Mouse (Mus musculus): ENCODE measurements at regions not wholly inside any gene's neighbourhood (a gene's known extent, or its start where the extent isn't known, plus 50 kb on each side); places are given as distances from the start of the nearest gene placed in this dataset.

DNA sequence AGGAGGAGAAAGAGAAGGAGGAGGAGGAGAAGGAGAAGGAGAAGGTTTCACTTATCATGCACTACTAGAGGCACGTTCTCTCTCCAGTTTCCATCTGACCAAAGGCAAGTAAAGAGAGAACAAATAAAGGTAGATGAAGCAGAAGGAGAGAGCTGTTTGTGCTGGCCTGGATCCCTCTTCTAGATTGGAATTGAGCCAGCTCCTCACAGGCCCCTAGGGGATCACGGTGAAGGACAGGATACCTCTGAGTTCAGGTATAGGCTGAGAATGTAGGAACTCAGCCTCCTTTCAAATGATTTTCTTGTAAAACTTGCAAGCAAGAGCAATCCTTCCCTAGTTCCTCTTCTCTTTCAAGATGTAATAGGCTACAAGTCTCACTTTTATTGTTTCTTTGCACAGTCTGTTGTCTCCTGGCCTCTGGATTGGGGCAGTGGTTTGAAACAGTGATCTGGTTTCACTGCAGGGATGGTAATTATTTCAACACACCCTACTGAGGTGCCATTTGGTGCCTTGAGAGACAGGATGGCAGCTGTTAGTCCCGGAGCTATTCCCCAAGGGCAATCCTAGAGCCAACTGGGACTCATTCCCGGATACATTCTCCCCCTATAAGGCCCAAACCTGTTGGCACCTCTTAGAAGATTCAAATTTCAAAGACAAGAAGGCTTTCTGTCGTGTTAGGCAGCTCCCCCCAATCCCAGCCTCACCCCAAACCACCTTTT, 134.8 kb downstream of the Gm9817 start:
- no peak for DNase-seq (ENCODE audit: low spot score)

DNA sequence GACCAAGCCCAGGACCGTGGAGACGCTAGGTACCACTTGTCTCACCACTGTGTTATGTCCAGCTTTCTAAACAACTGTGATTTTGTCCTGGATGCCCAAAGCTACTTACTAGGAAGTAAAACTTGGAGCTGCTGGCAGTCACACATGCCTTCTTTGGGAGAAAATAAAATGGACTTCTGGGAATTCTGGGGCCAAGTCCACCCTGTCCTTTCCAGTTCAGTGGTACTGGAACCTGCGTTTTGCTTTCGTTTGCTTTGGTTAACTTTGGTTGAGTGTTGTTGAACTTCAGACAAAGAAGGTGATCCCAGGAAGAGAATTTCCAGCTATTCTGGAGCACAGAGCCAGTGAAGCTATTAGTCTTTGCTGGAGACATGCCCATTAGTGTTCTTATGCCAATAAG, 139.8 kb downstream of the Gm9817 start:
- no peak for DNase-seq (ENCODE audit: low spot score)

DNA sequence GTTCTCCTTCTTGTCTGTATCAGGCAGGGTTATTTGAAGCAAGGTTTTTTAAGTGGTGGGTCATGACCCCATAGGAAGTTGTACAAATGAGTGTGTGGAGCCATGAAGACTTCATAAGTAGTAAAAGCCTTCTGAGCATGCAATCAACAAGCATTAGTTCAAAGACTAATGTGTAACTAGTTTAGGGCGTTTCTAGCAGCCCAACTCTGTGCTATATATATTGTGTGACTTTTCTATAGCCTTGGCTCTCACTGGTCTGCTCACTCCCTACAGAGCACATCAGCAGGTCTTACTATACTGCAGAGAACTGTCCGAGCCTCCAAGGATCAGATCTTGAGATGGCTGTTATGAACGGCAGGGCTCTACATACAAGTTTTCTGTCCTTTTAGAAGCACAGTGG, 141.2 kb downstream of the Gm9817 start:
- DNase-seq (ENCODE audit: low spot score): no peak

DNA sequence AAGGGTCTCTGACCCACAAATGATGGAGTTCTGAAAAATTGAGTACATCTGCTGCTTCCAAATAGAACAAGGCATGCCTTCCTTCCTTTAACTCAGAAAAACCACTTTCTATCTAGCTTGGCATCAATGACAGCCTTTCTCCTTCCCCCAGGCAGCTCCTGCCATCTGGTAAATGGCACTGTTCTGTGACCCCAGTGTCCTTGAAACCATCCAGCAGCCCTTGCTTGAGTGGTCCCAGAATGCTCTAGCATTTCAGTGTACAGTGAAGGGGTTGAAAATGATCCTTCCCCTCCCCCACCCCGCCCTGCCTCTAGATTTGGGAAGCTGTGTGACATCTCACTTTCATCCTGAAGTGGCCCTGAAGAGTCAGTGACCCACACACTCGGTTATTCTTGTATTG, 152.3 kb downstream of the Gm9817 start:
- no peak for DNase-seq (ENCODE audit: low spot score)

DNA sequence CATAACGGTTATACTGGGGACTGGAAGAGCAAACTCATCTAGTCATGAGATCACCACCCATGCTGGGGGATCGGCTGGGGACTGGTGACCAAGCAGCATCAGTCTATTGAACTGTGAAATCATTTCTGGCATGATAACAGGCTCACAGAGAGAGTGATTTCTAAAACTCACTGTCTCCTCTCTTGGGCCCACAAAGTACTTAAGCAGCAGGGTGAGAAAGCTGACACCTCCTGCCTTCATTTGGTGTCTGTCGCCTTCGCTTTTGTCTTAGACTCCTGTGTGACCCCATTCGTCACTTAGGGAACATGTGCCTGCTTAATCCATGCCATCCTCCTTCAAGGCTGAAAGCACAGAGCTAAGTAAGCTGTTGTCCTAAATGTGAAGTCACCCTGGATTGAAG, 154.3 kb upstream of the Mylip start:
- DNase-seq (ENCODE audit: low spot score): no peak

DNA sequence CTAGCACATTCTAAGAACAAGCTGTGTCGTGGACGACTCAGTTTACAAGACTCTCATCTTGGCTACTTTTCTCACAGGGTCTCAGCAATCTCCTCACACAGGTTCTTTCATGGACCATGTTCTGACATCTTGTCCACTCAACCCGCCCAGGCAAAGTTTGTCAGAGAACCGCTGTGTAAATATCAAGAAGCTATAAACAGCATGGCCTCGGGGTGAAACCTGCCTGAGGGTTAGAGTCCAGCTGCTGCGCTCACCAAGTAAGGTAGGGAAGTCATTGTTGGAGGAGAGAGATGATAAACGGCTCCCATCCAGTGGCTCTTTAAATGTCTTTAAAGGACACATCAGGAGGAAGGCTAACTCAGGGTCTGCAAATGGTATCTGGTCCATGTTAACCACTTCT, 151.3 kb upstream of the Mylip start:
- no peak for DNase-seq (ENCODE audit: low spot score)

DNA sequence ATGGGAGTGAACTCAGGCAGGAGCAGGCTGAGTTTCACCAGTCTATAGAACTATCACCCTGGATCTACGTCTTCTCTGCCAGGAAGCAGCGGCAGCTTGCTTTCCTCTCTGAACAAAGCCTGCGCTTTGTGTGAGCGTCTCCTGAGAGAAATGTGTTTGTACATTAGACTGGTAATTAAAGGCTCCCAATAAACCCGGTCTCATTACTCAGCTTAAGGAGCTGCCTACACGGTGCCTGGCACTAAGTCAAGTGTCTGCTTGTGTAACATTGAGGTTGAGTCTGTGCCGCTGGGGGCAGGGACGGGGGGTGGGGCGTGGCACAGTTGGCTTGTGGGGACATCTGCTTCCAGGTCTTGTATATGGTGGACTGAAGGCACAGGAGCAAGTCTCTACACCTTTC, 150.4 kb upstream of the Mylip start:
- DNase-seq (ENCODE audit: low spot score): peak; percentile 57

DNA sequence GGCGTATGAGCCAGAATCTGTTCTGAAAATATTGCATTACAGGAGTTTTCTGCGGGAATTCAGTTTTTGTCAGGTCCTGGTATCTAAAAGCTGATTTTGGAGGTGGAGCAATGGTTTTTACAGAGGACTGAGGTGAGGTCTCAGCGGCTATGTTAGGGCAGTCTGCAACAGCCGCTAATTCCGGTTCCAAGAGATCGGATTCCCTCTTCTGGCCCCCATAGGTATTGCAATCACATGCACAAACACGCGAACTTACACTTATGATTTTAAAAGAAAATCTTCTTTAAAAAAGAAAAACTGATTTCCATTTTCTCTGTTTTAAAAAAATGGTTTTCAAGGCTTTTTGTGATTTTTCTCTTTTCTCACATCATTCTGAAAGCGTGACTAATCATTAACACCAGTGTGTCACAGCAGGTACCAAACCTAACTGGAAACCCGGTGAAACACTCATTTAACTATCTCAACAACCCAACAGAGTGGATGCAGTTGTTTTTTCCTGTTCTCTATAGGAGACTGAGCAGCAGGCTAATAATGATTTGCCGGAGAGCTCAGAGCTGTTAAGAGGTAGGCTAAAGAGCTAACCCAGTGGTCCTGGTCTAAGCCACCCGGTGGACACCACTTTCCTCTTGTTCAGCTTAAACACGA, 149.4 kb upstream of the Mylip start:
- DNase-seq (ENCODE audit: low spot score): no peak

DNA sequence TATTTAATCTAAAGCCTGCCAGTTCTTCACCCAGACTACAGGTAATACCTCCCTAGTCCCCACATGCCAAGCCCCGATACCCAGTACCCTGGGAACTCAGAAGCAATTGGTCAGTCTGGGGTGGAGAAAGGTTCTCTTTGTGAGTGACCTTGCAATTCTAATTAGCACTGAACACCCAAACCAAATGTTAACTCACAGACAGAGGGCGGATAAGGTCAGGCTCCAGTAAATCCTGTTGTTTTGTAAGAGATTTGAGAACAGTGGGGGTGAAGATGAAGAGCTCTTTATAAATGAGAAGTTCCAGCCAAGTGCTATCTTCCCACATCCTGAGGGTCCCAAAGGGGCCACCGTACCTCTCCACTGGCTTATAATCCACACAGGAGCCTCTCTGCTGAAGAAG, 147.3 kb upstream of the Mylip start:
- no peak for DNase-seq (ENCODE audit: low spot score)

DNA sequence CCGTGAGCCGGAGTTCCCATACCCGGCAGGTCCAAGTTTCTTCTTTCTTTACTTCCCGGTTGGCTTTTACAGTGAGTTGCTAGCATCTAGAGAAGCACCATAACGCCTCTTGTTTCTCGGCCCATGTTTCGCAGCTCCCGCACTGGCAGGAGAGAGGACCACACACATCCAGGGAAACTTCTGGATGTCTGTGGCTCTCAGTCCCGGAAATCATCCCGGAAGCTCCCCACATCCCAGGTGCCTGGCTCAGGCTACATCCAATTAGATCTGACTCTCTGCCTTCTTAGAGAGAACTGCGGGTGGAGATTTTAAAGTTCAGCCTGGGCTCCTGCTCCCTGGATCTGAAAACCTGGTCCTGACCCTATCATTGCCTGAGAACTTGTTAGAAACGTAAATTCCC, 146.8 kb upstream of the Mylip start:
- DNase-seq (ENCODE audit: low spot score): no peak

DNA sequence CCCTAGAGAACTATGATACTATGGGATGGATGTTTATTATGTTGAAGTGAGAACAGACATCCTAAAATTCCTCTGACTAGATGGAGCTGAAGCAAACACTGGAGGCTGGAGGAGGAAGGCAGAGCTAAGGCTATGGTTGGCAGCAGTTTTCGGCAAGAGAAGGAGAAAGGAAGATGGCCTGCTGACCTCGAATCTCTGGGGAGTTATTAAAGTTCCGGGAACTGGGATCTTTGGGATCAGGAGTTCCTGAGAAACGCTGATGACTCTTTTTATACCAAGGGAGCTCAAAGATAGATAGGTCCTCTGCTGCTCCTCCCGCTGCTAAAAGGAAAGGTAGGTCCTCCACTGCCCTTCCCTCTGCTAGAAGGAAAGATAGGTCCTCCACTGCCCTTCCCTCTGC, 143.9 kb upstream of the Mylip start:
- no peak for DNase-seq (ENCODE audit: low spot score)

DNA sequence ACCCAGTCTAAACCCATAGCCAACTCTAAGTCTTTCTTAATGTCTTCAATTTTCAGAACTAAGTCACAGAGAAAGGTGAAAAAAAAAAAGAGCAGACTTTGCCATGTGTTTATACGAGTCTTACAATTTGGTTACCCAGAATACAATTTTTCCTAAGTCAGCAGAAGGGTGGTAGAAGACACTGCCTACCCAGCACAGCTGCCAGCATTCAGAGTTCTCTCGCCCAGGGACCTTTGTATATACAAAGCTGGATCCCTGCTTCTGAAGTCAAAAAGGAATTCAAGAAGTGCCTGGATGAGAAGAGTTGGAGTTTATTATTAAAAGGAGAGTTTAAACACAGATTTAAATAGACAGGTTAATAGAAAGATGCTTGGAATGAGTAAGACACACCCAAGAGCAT, 143.2 kb upstream of the Mylip start:
- no peak for DNase-seq (ENCODE audit: low spot score)

DNA sequence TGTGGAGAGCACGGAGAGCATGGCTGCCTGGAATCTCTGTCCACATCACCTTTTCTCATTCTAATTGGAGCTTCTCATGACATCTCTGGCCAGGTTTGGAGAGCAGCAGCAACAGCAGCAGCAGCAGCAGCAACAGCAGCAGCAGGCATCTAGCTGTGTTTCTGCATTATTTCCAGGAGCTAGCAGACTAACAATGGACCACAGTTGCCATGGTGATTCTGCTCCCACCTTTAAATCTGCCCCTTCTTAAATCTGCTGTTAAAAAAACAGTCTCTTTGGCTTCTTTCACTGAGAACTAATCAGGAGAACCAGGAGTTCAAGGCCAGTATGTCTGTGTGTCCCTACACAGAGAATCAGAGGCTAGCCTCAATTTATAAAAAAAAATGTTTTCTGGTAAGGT, 139.5 kb upstream of the Mylip start:
- no peak for DNase-seq (ENCODE audit: low spot score)

DNA sequence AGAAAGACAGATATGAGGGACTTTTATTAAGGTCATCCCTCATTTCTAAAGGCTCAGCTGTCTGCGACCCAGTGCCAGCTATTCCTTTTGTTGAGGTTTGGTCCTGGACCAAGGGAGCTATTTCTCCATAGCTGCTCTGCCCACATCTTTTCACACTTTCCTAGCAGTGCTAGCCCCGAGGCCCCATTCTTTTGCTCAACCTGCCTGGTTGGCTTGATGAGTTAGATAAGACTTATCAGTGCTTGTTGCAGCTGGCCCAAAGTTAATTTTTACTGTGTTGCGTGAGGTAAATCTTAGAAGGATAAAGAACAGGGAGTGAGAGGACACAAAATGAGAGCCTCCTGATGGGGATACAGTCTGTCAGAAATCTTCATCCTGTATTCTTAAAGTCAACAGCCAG, 138.5 kb upstream of the Mylip start:
- peak; percentile 54 for DNase-seq (ENCODE audit: low spot score)

DNA sequence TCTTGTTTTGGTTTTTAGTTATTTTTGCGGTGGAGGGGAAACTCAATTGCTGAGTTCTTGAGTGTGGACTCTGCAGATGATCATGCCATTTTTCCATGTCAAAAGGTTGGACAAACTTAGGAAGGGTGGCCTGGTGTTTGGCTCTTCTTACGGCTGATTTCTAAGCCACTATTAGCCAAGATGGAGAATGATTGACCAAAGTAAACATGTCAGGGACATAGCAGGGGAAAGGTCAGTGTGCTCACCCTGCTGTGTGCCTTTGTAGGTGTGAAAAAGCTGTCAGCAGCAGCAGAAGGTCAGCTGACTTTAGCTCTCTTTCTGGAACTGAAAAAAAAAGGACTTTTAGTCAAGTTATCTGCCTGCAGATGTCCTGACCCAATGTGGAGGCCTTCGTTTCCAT, 137.4 kb upstream of the Mylip start:
- DNase-seq (ENCODE audit: low spot score): no peak

DNA sequence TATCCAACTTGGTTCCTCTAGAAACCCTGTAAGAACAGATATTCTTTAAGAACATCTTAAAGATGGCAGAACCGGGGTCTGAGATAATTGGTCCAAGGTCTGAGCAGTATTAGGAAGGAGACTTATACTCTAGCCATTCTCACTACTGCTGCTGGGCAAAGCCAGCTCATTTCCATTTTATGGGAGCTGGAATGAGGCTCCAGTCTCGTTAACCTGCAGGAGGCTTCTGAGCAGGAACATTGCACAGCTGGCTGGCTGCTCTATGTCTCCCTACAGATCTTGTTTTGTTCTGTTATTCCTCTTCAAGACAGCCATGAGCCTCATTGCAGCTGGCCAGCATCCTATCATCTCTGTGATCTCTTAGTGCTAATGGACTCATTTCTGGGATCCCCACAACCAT, 136.3 kb upstream of the Mylip start:
- DNase-seq (ENCODE audit: low spot score): no peak

DNA sequence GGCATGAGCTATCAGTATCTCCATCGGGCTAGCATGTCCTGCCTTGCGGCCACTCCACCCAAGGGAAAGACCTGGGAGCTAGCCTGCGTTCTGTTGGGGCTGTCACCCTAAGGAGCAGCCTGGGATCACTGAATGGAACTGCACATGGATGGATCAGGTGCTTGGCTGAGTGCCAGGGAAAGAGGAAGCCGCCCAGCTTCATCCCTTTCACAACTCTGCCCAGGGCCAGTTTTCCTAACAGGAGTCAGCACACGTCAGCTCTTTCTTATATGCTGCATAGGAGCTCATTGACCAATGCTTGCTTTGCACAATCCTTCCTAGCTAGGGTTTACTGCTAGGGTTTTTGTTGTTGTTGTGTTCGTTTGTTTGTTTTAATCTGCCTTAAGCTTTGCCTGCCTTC, 134.3 kb upstream of the Mylip start:
- no peak for DNase-seq (ENCODE audit: low spot score)

DNA sequence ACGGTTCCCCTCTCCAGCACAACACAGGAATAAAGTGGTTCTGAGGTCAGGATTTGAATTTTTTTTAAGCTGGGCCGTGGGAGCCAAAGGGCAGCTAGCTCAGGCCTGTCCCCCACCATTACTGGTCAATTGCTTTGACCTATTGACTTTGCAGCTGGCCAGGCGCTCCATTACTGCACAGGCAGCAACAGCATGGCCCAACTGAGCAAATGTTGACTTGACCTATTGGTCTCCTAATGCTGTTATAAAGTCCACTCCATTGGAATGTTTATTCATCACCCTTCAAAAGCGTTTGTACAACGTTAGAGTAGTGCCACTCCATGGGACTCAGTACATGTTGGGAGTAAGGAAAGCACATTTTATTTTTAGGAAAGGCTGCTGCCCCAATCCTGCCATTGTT, 127.5 kb upstream of the Mylip start:
- no peak for DNase-seq (ENCODE audit: low spot score)

DNA sequence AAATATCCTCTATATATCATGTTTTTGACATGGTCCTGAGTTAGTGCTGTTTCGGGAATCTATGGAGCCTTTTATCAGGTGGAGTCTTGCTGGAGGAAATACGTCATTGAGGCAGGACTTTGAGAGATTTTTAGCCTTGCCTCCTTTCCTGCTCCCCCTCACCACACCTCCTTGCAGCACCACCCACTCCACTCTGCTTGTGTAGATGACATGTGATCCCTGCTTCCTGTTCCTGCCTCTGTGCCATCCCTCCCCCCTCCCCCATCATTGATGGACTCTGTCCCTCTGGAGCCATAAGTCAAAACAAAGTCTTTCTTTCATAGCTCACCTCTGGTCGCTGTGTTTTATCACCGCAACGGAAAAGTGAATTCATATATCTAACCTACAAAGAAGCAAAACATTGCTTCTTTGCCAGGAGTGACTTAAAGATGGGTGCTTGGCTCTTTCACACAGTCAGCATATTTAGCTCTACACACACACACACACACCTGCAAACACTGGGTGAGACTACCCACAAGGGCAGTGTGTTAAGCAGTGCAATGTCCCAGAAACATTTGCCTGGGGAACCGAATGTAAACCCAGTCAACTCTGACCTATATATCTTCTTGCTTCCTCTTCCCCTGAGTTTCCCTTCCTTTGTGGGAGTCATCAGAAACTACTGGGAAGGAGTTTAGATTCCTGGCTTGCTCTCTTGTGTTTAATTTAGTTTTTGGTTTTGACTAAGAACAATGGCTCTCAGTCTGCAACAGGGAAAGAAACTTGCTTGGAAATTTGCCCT, 123.1 kb upstream of the Mylip start:
- DNase-seq (ENCODE audit: low spot score): no peak

DNA sequence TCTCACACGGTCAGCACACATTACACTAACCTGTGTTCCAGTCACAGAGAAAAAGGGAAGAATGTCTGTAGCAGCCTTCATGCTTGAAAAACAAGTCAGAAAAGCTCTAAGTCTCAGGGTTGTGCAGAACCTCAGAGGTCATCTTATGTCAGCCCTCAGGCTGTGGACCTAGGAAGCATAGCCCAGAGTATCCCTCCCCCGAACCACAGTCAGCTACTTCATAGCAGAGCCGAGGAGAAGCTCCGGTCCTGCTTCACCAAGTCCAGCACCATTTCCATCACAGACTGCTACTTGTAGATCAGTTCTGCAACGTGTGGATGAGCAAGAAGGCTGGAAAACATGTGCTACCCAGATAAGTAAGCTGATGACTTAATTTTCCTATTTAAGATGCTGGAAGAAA, 122.1 kb upstream of the Mylip start:
- DNase-seq (ENCODE audit: low spot score): no peak

DNA sequence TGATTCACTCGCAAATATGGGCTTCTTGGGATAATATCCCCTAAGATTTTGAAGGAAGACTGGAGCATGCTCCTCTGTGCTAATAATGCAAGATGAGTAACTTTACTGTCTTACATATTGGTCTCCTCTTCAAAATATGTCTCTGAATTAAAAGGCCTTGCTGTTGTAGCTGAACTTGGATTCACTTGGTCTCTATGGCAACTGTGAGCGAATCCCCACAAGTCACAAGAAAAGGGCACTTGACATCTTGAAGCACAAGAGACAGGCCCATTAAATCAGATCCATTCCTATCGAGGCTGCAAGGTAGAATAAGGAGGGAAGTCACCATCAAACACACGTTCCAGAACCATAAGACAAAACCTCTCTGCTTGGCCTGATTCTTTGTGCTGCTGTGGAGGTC, 121.6 kb upstream of the Mylip start:
- no peak for DNase-seq (ENCODE audit: low spot score)

DNA sequence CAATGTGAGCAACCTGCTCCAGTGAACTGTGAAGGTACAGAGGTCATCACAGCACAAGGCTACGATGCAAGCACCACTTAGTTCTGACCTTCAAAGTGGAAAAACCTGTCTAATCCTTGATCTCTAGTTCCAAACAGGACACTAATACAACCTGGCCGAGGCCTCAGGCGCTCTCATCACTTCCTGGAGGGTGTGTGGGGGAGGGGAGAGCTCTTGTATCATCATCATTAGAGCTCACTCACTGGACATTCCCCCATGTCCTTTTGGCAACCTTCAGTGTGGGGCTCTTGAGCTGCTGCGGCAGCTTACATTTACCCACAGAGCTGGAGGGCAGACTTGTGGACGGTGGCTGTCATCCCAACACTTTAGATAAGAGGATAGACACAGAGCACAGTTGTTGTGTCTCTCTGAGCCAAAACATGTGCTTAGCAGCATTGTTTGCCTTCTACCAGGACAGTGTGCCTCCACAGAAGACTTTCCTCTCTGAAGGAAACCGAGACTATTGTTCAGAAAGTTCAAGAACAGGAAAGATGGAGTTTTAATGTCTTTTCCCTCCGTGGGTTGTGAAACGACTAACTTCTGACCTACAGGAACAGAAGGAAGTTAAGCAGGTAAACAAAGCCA, 115.2 kb upstream of the Mylip start:
- peak; percentile 41 for DNase-seq (ENCODE audit: low spot score)

DNA sequence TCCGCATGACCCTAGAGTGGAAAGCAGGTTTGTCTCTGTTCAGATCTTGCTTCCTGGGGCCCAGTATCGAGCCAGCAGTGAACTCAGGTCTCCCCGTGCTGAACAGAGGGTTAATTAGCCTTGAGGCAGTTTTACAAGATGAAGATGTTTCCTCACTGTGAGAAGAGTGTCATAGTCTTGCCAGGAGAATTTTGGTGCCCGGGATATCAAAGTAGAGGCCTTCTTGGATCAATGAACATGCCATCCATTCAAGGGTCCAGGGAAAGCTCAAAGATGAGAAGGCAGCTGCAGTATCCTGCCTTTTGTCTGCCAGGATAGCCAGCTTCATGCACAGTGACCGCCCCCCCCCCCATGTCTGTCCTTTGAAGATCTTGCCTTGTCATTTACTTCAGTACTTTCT, 114.2 kb upstream of the Mylip start:
- DNase-seq (ENCODE audit: low spot score): no peak
